Mouse (Mus musculus) embryo, embryonic 11 days (tissue): Measurements from ENCODE around the gene 0610030E20Rik.

Source experiments
- DNase-seq: peaks from one replicate; pipeline ENCODE4 v3.0.0-alpha.2; 2015

0610030E20Rik gene

DNA sequence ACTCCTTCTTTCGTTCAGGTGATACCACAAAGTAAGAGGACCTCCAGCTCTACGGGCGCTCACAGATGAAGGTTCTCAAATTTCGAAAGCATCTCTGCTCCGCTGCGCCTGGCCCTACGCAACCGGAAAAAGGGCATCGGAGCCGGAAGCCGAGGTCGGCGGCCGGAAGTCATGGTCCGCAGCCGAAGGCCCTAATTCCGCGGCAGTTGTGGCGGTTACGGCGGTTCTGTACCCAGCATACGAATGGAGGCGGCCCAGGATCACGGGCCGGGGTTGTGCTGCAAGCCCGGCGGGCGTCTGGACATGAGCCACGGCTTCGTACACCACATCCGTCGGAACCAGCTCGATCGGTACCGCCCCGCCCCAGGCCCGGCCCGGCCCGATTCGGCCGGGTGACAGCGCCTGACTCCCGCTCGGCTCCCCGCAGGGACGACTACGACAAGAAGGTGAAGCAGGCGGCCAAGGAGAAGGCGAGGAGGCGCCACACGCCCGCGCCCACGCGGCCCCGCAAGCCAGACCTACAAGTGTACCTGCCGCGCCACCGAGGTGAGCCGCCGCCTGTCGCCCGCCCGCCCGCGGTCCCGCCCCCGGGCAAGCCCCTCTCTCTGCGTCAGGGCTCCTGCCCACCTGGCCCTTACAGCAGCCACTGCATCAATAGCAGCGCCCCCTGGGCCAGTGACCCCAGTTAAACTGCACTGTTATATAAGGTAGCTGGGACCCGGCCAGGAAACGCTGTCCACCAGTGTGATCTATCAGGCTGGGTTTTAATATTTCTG is at the start of gene 0610030E20Rik:
Gene 0610030E20Rik (plus strand): TSS at position 152 of the 776 bp plus-strand sequence.
- DNase-seq, result peak; percentile 90

DNA sequence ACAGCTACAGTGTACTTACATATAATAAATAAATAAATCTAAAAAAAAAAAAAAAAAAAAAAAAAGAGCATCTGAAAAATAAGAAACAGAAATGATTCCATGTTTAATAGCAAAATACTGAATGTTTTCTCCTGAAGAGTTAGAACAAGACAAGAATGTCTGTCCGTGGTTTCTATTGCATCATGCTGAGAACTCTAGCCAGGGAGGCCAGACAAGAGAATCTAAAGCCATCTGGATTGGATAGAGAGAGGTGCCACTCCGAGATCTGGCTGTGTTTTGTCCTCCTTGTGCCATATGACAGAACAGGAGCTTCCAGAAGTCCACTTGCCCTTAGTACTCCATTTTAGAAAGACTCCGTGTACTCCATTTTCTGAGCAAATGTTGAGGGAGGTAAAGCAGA is 49.3 kb upstream of the 0610030E20Rik start:
- DNase-seq, result no peak

DNA sequence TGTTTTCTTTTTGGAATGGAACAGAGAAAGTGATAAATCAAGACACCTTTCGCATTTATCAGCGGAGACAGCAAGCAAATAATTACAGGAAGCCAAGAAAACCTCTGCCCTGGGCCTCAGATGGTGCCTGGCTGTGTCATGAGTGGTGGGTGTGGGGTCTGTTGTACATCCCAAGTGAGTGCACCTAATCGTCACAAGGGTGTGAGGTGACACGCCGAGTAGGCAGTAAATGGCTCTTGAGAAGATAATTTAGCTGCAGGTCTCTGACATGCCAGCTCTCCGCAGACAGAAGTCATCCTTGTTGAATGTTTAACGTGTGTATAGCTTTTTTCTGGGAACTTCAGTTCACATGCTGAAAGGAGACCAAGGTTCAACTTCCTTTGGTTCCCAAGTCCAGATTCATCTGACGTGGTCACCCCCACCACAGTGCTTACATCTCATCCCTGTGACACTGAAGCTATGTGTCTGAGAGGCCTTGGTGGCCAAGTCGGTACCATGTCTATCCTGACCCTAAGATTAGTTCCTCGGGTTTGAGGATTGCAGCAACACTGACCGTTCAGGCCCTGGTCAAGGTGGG is 44.7 kb upstream of the 0610030E20Rik start:
- DNase-seq, result no peak

DNA sequence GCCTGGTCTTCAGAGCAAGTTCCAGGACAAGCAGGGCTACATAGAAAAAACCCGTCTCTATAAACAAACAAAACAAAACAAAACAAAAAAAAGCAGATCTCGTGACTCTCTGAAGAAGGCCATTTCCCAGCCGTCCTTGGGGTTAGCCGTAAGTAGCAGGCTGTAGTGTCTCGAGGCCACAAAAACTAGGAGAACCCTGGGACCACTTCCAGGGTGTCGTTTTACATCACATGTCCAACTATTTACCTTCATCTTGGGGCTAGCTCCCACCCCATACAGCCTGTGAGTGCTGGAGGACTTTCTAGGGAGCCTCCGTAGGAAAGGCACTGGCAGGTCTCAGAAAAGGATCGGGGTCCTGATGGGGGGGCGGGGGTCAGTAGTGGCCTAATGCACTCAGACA is 43.6 kb upstream of the 0610030E20Rik start:
- DNase-seq, result no peak

DNA sequence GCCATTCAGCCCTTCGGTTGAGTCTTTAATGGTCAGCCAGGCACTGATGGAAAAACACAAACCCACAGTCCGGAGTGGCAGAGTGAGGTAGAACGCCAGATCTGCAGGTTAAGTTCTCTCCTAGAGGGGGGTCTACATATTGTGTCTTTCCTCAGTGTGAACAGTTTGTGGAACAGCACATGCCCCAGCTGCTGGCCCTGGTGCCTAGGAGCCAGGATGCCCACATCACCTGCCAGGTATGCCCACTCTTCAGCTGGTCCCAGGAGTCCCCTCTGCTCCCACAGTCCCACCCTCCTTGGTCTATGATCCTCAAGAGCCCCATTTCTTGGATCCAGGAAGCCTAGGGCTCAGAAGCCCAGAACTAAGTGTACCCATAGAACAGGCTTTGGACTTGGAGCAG is 34.9 kb upstream of the 0610030E20Rik start:
- no peak for DNase-seq

DNA sequence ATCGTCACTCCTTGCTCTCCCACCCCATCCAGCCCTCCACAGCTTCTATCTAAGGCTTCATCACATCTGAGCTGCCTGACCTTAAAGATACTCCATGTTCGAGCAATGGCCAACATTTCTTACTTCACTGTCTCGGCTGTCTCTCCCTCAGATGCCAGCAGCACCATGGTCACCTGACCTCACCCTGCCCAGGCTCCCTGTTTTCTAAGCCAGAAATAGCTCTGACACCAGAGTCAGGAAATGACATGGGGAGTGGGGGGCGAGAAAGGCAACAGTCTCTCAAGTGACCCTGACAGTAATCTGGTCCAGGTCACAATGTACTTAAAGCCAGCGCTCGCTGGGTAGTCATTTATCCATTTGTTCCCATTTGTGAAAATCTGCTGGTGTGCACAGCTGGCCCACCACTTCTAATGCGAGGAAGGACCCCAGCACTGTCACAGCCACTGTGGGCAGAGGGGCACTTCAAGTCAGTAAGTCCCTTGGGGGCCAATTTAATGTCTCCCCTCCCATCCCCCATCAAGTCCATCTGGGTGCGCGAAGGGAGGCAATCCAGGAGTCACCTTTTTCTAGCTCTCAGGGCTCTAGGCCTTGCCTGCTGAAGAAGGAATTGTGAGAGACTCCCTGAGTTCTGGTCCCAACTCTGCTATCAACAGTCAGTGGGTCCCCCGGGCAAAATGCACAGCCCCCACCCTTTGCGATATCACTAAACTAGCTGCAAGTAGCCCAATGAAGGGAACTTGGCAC is 33.8 kb upstream of the 0610030E20Rik start:
- DNase-seq, result no peak

DNA sequence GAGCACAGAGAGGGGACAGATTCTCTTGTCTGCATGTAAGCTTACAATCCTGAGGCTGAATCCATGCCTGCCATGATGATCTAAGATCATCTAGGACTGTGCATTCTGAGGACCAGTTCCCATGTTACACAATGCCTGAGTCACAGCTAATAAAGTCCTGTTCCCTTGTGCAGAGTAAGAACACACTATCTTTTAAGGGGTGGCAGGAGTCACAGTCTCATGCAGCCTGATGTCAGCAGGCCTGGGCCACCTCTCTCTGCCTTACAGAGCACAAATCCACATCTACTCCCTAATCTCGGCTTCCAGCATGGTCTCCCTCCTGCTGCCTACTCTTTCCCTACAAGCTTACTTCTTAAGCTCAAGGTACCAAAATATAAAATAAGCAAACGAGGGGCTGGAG is 31.7 kb upstream of the 0610030E20Rik start:
- no peak for DNase-seq

DNA sequence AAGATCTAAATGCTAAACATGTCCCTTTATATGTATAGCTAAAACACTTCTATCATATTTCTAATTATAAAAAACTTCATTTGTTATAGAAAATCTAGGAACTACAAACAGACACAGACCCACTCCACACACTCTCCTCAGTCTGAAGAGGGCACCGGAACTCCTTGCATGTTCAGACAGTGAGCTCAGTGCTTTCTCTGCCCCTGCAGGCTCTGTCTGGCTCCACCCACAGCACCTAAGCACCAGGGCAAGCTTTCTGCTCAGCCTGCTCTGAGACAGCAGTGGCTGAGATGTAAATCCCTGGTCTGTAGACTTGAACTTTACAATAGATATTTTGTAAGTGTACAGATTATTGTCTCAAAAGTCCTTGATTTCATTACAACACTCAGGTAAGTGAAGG is 31.1 kb upstream of the 0610030E20Rik start:
- DNase-seq, result no peak

DNA sequence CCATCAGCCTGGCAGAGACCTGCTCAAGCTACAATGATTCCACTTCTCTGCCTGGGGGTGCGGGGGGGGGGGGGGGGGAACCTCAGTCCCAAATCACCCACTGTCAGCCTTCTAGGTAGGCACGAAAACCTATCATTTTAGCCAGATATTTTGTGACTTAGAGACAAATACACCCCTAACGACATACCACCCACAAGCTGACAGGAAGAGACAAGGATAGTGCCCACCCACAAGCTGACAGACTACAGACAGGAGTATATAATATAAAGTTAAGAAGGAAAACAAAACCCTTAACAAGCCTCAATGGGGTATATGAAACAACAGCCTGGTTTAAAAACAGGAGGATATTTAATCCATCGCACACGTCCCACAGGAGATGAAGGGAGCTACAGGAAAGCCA is 28.7 kb upstream of the 0610030E20Rik start:
- DNase-seq, result no peak

DNA sequence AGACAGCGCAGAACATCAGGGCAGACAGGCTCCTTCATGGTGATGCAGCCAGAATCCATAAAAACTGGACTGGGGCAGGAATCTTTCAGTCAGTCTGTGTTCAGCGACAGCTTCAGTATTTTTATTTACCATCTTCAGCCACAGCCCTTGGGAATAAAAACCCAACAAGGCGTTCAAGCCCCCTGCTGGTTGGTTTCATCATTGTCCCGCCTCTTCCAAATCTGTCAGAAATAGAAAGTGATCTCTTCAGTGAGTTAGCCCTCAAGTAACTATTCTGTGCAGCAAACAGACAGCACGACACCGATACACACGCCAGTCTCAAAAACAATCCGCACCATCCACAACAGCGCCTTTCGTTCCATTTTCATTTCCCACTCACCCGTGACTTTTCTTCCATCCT is 28.1 kb upstream of the 0610030E20Rik start:
- peak; percentile 41 for DNase-seq

DNA sequence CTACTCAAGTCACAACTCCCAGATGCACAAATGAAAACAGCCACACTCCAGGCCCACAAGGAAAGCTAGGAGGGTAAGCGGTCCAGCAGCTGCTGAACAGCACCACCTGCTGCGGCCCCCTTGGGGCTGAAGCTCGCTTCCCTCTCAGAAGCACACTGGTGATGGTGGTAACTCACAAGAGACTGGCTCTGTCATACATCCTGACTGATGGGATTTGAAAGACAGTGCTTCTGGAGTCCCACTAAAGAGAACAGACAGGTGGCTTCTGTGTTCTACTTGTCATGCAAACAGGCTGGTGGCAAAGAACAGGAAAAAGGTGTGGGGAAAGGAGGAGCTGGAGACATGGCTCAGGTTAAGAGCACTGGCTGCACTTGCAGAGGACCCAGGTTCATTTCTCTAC is 24.2 kb upstream of the 0610030E20Rik start:
- DNase-seq, result no peak

DNA sequence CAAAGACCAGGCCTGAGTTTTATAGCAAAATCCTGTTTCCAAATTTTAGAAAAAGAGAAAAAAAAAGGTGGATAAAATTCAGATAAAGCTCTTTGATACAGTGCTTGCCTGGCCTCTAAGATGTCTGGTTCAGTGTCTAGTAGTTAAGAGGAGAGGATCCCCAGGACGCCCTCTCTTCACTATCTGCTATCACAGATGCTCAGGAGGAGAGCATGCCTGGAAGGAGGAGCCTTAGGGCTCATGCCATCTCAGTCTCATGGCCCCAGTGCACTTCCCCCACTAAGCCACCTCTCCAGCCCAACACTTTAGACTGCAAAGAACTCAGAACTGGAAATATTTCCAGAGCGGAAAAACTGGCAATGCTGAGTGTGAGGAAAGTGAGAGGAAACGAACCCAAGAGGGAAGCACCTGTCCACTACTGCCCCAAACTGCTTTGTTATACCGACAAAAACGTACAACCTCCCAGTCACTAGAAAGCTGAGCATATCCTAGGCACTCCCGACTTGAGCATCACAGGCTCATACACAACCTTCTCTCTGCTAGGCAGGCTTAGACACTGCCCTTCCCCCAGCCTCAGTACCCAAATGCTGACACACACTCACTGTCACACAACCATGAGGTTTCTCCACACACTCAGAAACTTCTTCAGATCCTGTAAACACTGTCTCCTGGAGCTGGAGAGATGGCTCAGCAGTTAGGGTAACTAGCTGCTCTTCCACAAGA is 23.2 kb upstream of the 0610030E20Rik start:
- DNase-seq, result no peak

DNA sequence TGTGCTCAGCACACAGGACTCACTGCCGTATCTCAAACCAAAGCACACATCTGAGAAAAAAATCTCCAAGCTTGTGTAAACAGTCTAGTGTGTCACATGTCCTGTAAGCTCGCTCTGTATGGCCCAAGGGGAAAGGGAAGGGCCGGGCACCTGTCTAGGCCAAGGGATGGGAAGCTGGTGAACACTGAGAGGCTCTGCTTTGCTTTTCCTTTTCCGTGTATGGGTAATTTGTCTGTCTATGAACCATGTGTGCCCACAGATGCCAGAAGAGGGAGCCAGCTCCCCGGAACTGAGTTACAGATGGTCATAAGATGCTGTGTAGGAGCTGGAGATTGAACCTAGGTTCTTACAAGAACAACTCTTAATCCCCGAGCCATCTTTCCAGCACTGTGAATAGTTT is 20.8 kb upstream of the 0610030E20Rik start:
- DNase-seq, result peak; percentile 19

DNA sequence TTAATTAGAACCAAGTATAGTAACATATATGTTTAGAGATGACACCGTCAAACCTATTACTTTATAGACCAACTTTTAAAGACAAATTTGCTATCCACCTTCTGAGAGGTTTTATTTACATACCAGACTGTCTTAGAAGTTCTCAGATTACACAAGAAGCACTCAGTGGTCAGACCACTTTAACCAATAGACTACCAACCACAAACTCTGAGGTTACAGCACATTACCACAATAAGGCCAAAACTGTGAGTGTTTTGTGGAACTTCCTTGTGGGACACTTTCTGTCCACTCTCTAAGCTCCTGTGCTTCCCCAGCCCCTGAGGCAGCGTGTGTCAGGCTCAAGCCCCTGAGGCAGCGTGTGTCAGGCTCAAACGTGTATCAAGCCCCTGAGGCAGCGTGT is 18.1 kb upstream of the 0610030E20Rik start:
- DNase-seq, result no peak

DNA sequence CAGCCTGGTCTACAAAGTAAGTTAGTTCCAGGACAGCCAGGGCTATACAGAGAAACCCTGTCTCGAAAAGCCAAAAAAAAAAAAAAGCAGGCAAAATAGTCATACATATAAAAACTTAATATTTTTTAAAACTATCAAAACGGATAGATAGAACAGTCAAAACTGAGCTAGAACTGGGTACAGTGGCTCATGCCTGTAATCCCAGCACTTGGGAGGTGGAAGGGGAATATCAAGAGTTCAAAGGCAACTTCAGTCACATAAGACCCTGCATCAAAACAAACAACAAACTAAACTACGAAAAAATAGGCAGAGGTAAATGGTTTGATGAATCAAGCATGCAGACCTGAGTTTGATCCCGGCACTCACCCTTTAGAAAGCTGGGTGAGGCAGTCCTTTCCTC is 17.0 kb upstream of the 0610030E20Rik start:
- no peak for DNase-seq

DNA sequence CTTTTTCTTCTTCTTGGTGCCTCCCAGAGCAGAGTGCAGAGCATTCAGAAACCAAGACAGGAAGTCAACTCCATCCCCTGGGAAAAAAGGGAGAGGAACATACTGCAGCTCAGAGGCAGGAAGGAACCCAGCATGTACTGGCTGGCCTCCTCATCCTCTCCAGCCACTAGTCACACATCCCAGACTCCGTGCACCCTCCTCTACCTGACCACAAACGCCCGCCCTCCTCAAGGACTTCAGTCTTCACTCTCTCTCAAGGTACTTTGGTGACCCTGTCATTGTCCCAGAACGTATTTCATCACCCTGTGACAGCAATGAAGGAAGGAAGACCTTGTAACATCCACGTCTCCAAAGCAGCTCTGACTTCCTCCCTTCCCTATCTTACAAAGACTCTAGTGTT is 14.0 kb upstream of the 0610030E20Rik start:
- DNase-seq, result no peak

DNA sequence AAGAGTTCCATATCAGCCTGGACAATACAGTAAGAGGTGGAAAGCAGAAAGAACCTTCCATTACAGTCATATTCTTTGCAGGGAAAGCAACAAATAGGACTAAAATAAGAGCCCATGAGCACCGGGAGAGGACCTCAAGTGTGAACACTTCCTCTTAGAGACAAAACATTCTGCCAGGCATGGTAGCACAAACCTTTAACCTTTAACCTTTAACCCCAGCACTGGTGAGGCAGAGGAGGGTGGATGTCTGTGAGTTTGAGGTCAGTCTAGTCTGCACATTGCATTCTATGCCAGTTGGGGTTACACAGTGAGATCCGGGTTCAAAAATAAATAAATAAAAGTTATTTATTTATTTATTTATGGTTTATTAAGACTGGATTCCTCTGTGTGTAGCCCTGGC is 6.6 kb upstream of the 0610030E20Rik start:
- DNase-seq, result no peak

DNA sequence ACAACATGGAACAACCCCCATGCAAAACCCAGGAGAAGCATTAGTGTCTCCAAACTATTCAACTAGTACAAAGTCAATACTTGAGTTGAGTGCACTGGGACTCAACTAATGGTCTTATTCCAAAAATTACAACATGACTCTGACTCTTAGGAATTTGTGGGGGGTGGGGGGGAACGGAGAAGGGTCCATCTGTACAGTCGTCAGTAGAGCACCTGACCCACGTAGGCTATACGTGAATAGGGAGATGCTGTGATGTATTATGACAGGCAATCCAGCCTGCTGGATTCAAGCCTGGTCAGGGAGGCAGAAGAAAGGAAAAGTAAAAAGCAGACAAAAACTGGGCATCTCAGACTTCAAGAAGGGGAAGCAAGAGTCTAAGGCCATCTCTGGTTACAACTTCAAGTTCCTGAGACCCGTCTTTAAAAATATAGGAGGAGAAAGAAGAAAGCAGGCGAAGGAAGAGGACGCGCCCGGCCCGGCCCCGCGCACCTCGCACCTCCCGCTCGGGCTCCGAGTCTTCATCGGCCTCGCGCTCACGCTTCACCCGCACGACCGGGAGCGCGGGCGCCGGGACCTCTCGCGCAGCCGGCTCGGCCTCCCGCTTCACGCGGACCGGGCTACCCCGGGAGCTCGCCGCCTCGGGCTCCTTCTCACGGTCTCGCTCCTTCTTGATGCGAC is 2.6 kb upstream of the 0610030E20Rik start:
- DNase-seq, result no peak

DNA sequence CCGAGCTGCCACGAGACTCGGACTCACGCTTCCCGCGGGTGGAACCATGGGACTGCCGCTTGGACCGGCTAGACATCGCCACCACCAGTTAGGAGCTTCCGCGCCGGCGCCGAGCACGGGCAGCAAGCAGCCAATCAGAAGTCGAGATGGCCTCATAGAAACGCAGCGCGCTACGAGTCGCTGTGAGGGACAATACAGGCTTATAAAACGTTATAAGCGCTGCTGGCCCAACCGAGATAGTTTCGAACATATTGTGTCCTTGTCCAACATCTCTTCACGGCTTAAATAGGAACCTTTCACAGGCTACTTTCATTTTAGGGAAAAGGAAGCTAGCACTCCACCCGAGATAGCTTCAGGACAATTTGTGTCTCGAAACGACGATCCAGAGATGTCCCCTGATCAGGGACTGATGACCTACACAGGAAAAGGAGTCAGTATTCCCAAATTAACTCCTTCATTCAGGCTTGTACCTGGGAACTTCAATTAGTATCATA is 2.0 kb upstream of the 0610030E20Rik start, which contains the start of gene Usp39:
Gene Usp39 (minus strand): TSS at position 111 of the 494 bp plus-strand sequence.
- DNase-seq, result peak; percentile 97

DNA sequence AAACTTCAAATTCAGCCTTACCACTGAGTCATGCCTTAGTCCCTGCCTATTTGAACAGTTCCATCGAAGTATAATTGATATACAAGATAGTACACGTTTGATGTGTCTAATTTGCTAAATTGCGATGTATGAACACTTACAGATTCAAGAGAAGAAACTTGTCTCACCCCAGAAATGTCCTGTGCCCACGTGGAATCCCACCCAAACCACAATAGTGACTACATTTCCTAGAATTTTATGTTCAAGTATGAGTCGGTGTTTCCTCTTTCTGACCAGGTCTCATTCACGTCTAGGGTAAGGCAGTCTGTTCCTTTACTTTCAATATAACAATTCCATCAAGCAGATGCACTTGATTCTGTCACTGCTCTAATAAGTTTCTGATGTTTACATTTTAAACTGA is 1.5 kb upstream of the 0610030E20Rik start:
- no peak for DNase-seq

DNA sequence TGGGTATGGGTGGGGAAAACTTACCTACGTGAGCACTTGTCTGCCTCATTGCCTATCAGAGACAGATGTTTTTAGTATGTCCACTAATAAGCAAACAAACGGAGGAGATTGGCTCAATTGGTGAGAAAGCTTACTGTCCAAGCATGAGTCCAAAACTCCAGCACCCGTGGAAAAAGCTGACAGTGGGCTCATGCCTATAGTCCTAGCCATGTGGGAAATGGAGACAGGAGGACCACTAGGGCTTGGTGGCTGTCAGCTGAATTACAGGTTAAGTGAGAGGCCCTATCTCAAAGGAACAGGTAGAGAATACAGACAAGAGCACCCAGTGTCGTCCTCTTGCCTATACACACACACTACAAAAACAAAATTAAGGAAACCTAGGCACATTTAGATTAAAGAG is 856 bp upstream of the 0610030E20Rik start:
- no peak for DNase-seq

DNA sequence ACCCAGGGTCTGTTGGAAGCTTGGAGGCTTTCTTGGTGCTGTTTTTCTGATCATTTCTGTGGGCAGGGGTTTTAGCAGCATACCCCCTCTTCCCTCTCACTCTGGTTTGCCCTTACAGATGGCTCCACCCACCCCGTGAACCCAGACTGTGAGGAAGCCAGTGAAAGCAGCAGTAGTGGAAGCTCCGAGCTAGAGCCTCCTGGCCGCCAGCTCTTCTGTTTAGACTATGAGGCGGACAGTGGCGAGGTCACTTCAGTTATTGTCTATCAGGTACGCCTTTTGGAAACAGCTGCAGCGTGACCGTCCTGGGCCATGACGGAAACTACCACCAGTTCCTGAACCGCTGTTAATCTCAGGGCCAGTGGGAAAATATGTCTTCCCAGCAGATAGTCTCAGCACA is 1.3 kb downstream of the 0610030E20Rik start:
- DNase-seq, result no peak

DNA sequence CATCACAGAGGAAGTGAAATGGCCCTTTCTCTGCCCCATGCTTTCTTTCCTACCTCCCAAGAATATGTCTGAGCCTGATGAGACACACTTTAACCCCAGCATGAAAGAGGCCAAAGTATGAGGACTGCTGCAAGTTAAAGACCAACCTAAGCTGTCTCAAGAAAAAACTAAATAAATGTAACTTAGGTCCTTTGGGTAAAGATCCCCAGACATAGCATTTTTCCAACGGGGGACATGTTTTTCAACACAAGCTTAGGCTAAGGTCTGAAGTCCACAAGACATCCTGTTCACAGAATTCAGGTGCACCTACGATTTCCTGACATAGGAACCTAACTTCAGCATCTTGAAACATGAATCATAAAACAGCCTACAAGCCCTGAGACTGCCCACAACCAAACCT is 3.1 kb downstream of the 0610030E20Rik start:
- no peak for DNase-seq
